Mouse (Mus musculus) kidney, postnatal 36 days (tissue): Measurements from ENCODE around the gene Dlg5.

ENCODE experiments used
- DNase-seq, 2 experiments: peaks; one replicate each; pipeline ENCODE4 v3.0.0; 2021 to 2022; ENCODE audit warnings: mixed read lengths in 2 of 2

Gene Dlg5

DNA sequence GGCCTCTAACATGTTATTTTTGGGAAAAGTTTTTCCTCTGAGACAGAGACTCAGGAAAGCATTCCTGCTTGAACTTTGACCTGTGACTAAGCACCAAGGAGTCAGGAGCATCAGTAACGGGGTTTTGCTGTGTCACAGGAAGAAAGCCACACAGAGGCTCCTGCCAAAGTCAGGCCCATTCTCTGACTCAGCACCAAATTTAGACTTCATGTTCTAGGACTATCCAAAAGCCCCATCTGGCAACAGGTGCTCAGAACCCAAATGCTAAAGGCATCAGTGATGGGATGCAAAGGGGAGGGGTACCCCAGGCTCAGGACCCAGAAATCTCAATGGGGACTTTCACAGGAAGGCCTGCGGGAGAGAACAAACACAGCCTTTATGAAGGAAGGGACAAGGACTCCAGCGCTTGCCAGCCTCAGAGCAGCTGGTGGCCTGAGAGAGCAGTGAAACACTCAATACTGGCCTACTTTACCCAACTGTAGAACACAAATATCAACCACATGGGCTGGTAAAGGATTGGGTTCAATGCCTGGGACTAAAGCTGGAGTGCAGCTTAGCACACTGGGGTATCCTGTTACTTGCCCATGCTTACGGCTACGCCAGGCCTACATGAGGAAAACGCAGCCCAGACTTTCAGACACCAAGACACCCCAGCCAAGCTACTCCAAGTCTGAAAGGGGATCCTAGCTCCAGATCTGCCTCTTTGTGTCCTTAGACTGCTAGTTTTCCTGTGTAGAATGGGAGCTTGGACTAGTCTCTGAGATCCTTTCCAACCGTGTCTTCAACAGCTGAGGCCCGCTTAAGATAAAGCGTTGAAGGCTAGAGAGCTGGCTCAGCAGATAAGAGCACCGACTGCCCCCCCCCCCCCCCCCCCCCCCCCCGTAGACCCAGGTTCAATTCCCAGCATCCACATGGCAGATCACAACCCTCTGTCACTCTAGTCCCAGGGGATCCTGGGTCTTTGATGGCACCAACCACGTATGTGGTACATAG, 12.8 kb downstream of the Dlg5 start:
- peak; percentile 55 to 76 for DNase-seq

DNA sequence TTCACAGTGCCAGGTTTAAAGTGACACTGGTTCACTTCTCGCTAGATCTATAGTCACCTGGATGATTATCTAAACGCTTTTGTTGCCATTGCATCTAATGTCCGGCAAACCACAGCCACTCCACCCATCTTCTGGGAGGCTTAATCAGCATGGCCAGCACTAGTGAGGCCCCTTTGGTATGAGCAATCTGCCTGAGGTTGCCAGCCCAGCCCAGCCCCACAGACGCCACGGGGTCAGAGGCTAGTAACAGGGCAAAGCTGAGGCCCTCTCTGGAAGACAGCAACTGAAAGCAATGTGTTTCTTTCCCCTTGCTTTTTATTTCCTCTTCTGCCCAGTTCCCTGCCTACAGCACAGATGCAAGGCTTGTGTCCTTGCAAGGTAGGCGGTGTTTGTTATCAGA, 17.2 kb downstream of the Dlg5 start:
- DNase-seq, result no peak

DNA sequence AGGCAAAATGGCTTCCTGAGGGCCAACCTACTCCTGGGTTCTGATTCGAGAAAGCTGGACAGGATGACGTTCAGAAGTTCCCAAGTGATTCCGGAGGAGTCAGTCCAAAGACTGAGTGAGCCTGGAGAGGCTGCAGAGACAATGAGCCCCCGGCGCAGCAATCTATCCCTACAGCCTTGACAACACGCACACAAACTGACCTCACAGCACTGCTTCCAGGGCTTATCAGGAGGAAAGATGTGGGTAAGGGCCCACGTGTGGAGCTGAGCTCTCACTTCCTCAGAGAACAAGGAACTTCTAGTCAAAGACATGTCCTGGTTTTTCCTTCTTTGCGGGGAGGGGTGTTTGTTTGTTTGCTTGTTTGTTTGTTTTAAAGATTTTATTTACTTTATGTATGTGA, 18.7 kb downstream of the Dlg5 start:
- DNase-seq, result no peak

DNA sequence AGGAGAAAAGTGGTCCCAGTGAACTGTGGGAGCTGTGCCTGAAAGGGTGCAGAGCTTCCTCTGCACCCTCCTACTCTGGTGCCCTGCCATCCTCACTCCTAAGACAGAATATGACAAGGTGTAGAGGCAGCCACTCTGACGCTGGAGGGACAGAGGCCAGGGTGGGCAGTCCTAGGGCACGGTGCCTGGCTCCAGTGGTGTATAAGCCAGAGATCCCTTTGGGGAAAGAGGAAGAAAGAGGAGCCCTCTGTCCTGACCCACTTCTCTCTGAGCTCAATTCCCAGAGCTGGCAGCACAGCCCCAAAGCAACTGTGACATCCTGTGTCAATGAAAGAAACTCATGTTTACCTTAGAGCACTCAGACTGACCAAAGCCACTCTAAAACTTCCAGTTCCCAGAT, 19.4 kb downstream of the Dlg5 start:
- no peak for DNase-seq

DNA sequence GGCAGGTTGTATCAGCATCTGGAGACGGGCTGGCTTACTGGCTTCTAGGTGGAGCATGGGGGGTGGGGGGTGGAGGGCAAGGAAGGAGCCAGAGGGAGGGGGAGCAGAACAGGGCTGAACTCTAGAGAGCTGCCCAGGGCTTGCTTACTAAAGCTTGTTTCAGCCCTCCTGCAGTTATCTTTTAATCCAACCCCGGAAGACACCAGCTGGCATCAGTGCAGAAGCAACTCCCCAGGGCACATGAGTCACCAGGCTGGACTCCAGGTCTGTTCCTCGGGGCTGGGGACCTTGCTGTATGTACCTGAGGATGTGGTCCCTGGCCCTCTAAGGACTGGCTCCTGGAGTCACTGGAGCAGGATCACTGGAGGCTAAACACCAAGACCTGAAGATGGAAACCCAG, 23.0 kb downstream of the Dlg5 start:
- DNase-seq, result peak; percentile 73 to 74

DNA sequence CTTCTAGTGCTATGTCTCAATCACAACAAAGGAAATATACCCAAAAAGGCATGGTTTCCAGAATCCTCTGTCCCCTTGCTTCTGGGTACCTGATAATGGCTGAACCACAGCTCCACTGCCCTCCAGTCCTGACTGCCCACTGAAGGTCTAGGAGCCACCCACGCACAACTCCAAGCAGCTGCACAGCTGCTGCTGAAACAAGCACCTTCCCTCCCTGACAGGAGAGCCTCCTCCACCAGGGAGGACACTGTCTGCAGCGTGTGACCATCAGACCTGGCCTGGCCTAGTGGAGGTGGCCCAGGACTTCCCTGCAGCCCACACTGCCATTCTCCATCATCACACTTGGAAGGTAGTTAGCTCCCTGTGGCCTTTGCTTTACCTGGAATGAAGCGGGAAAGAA, 23.4 kb downstream of the Dlg5 start:
- DNase-seq, result no peak

DNA sequence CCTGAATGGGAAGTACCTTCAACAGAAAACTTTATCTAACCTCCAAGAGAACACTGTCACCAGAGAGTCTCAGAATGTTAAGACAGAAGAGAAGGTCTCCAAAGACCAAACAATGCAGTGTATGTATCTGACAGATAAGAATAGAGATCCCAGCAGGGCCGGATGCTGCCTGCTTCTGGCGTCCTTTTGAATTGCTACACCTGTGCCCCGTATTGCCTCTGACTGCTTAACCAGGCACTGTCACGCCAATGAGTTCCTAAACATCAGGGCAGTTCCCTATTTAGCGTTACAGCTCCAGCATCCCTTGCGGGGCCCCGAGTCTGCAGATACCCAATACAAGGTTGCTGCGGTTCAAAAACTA, 28.4 kb downstream of the Dlg5 start:
- no peak for DNase-seq

DNA sequence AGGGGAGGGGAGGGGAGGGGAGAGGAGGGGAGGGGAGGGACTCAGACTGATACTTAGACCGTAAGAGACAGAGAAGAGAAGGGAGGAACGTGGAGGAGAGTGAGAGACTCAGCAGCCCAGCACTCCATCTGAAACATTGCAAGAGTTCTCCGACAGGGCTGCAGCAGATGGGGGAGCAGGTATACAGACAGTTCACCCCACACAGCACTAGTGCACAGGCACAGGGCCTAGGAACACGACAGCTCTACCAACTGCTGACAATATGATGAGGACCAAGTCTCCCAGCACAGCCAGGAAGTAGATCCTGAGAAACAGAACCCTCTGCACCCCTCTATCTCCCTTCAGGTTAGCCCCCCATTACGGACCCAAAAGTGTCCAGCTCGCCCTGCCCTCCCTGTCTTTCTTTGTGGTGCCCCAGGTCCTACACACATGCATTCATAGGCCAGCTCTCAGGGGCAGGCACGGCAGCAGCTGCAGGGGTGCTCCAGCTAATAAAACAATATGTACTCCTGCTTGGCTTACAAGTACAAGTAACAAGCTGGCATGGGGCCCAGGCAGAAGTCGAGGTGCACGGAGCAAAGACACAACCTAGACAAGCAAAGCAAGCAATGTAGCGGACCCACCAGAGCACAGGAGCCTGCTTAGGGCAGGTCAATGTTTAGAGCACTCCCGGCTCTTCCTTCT, 28.9 kb downstream of the Dlg5 start:
- DNase-seq, result peak in 1 of 2 experiments; percentile 50

DNA sequence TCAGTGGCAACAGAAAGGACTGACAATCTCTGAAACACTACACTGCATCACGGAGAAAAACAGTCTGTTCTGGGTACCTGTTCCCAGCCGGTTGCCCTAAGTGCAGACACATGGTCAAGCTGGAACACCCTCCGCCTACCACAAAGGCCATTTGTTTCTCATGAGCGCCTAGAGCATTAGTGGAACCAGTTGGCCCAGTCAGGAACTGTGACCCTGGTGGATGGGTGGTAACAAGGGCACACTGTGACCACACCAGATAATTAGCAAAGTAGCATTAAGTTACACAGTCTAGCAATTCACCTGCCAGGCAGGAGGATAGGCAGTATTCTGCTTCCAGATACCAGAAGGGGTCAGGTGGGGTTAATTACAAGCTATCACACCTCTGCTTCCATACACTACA, 29.7 kb downstream of the Dlg5 start:
- DNase-seq, result peak; percentile 60 to 80

DNA sequence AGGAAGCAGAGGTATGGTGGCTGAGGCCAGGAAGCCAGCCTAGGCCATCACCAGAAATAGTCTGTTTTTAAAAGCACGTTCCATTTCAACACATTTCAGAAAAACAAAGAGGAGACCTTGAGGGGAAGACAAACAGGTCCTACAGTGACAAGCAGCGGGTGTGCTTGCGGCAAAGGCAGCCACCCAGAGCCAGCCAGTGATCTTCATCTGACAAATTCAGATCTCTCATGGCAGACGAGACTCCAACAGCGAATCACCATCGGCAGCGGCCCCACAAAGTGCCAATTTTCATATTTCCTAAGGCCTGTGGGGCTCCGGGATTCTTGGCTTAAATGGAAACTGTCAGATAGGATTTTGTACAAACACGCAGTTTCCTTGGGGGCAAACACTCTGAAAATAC, 31.3 kb downstream of the Dlg5 start:
- DNase-seq, result no peak

DNA sequence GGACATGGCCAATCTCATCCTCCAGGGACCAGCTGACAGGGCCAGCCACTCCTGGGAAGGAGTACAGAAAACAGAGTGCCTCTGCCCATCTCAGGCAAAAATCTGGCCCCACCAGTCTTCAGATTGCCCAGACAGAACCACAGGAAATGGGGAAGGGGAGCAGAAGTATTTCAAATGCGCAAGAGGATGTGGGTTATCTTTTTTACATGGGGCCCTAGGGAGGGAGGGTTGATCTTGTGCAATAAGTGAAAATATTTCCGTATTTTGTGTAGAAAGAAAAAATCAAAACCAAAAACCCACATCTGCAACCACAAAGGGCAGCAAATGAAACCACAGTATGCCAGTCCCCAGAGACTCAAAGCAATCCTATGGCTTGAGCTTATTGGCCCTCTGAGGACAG, 32.4 kb downstream of the Dlg5 start:
- no peak for DNase-seq

DNA sequence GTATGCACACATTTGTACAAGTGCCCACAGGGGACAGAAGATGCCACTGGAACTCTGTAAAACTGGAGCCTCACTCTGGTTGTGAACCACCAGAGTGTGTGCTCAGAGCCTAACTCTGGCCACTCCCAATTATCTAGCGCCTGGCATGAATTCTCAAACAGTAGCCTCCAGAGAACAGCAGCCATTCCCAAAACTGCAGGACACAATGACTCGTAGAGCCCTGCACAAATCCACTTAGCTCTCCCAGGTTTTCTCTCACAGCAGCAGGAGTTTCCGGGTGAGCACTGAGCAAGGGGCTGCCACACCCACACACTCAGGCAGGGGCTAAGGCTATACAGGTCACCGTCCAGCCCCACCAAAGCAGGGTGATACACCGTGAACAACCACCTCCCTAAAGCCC, 32.9 kb downstream of the Dlg5 start:
- no peak for DNase-seq

DNA sequence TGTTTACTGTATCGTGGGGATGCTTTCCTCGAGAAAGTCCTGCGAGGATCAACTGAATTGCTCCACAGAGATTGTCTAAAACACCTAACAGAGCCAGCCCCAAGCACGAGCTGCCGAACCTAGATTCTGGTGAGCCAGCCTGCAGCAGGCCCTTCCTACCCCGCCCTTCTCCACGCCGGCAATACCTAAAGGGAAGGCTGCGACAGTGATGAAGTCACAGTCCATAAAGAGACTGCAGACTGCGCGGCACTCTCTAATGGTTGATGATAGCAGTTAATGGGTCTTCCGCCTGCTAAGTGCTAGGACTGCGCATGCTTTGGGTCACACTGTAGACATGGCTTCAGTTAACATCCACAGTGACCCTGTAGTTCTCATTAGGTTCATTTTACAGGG, 38.4 kb downstream of the Dlg5 start:
- no peak for DNase-seq

DNA sequence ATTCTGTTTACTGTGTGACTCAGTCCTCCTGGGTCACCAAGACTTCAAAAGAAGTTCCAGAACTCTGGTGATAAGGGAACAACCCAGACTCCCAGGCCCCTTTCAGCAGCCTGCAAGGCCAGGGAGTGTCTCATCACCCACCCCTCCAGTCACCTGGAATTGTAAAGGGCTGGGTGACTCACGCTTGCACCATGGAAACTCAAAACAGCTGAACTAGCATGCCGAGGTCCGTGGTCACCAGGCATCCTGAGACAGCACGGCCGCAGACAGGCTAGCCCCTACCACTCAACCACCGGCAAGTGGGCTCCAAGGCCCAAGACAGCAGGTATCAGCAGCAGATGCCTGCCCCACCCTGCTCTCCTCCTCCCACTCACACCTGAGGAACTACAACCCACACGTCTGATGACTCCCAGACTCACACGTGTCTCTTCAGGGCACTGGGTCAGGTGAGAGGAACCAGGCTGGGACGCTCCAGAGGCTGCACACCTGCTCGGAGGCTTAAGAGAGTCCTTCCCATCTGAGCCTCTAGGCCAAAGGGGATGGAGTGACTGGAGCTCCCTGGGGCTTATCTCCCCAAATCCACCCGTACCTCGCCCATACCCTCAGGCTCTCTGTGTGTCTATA, 38.9 kb downstream of the Dlg5 start:
- no peak for DNase-seq

DNA sequence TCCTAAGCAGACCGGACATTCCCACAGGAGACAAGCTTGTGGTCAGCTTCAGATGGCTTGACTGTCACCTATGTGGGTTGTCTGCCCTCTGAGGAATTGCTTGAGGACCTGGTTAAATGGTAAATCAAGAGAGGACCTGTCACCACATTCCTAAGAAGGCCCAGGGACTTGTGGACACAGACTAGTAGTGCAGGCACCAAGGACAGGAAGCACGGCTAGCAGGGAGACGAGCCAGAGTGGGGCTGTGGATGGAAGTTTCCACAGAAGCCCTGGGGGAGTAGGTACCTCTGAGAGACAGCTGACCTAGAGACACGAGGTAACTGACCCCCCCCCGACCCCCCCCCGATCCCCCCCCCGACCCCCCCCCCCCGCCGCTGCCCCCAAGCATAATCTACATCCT, 39.4 kb downstream of the Dlg5 start:
- DNase-seq, result no peak

DNA sequence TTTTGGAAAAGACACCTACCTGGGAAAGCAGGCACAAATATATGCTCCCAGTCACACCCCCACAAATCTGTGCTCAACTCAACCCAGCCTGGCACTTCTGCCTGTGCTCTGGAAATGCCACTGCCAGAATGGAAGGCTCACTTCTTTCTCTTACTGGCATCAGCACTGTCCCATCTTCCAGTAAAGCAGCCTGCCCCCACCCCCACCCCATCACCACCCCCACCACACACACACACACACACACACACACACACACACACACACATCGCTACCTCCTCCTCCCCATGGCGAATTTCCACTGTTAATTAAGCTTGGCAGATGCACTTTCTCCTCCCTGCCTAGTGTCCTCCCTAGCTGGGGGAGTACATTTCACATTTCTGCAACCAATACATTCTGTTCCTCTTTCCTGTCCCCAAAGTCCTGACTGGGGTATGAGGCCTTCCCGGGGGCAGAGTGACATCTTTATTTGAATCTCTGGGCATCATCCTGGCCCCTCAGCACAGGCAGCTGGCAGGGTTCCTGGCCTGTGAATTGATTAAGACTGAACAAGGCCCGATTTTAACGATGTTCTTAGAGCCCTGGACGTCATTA, 40.3 kb downstream of the Dlg5 start:
- DNase-seq, result no peak

DNA sequence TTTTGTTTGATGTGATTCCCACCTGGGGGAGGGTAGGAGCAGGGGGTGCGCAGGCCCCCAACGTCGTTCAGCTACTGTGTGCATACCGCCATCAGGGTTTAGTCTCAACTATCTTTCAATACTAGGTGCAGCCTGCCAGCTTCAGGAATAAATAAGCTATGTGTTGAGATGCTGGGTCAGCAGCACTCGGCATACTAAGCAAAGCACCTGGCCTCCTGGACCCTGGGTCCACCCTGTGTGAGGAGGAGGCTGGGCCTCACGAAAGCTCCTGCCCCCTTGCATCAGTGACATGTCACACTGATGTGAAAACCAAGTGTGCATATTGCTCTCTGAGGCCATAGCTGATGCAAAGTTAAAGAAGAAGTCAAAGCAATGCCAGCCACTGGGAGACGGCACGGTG, 42.5 kb downstream of the Dlg5 start:
- DNase-seq, result peak; percentile 47 to 52

DNA sequence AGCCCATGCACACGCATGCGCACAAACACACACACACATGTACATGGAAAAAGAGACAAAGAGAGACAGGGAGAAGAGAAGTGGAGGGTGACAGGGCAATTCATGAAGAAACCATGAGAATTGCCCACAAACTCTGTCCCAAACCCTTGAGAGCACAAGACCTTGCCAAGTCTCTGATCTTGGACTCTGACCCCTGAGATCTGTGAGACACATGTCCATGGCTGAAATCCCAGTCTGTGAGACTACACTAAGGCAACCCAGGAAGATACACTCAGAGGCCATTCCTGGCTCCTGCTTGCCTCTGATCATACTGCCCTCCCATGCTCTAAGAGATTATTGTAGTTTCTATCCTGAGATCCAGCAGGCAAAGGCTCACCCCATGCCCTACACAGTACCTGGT, 44.9 kb downstream of the Dlg5 start:
- peak; percentile 76 to 82 for DNase-seq

DNA sequence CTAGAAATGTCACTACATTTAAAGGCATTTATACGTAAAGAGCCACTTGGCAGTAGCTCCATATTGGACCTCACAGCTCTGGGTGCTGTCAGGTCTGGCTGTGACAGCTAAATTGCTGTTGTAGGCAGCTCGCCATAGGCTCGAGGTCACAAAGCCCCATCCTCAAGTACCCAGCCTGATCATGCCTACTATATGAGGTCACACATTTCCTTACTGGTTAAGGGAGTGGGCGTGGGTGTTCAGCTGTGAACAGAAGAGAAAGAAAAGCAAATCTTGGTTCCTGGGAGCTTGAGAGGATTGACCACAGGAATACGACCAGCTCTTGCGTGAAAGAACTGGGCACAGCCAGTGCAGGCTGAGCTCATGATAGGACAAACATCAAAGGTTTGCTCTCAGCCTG, 46.0 kb downstream of the Dlg5 start:
- no peak for DNase-seq

DNA sequence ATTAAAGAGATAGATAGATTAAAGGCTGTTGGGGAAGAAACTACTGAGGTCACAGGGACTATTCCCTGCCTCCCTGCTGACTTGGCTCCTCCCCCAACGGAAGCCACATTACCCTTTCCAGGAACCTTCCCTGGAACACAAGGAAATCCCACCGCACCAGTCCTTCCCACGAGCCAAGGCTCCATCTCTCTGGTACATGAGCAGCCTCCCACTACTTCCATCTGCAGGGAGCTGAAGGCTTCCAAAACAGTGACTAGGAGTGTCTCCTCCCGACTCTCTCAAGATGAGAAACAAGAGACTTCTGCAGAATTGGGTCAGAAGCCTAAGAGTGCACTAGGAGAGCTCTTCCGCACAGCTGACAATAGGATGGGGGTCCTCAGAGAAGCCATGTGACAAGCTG, 47.9 kb downstream of the Dlg5 start:
- no peak for DNase-seq

DNA sequence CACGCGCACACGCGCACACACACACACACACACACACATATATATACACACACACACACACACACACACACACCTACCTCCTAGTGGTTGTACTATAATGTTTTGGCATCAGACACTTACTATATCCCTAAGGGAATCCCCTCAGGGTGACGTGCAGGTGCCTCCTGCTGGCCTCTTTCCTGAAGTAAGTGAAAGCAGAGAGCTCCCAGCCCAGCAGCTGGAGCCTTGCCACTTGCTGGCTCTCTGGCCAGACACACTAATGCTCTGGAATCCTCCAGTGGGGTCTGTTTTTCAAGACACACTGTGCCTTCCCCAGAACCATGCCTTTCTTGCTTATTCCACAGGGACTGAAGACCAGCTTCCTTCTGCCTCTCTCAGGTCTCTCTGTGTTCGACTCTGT, 48.8 kb downstream of the Dlg5 start:
- peak in 1 of 2 experiments; percentile 60 for DNase-seq

DNA sequence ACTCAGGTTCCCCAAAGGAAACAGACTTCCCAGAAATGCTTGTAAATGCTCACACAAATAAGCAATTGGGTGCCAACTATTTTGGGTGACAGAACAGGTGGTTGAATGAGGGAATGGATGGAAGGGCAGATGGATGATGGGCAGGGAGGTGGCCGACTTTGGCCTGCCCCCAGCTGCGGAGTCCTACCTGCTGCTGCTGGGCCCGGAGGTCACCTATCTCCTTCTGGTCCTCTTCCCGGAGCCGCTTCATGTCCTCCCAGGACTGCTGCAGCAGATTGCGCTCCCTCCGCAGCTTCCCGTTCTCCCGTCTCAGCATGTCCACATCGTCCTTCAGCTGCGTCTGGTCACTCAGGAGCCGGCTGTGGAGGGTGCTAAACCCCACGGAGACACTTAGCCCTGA, 55.6 kb downstream of the Dlg5 start:
- DNase-seq, result no peak

DNA sequence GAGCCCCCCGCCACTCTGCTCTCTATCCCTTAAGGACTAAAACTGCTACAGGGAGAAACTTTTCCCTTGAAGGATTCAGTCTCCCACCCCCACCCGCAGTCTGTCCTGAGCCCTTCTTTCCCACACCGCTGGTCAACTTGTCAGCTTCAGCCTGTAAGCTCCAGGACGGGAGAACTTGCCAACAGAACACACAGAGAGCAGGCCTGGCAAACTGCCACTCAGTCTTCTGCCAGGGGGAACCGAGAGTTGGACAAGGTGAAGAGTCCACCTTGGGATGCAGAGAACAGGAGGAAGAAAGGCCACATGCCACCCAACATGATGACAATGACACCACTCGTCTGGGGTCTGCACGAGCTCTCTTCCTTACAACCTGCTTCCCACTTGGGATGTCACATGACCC, 56.1 kb downstream of the Dlg5 start:
- DNase-seq, result peak; percentile 62 to 79

DNA sequence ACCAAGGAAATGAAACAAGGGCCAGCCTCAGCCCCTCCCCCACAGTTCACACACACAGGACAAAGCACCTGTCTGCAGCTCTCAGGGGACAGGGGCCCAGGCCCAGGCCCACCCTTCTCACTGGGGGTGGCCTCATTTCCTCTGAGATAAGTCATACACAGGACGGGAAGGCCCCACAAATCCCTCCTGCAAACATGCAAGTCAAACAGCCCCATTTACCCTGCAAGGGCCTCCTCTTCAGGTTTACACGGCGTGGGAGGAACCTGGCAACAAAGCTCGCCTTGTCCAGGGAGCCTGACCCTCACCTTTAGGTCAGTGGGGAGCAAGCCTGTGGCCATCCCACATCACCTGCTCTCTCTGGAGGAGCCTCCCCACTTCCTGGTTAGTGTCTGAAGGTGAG, 60.2 kb downstream of the Dlg5 start:
- no peak for DNase-seq
